Mouse (Mus musculus) R1 (cell line): ENCODE results near the gene Prpsap2.

Source experiments
- DNase-seq: peaks from one replicate; pipeline ENCODE4 v3.0.0-alpha.2; 2018; ENCODE audit warnings: low read depth, low spot score

Gene Prpsap2

GRCm38 (mm10) chr11:61715130-61715529 lies 46.8 kb downstream of the Prpsap2 start:
- DNase-seq: no peak

- peak; percentile 83 for DNase-seq
Observed at GRCm38 (mm10) chr11:61714346-61715117, 47.4 kb downstream of the Prpsap2 start.

- peak; percentile 32 for DNase-seq
Observed at GRCm38 (mm10) chr11:61713157-61713855, 48.6 kb downstream of the Prpsap2 start.

- peak; percentile 30 for DNase-seq
Observed at GRCm38 (mm10) chr11:61708928-61709327, 53.0 kb downstream of the Prpsap2 start.

- no peak for DNase-seq
Observed at GRCm38 (mm10) chr11:61706232-61706631, 55.7 kb downstream of the Prpsap2 start.

GRCm38 (mm10) chr11:61705581-61705980 lies 56.3 kb downstream of the Prpsap2 start:
- no peak for DNase-seq

- no peak for DNase-seq
Observed at GRCm38 (mm10) chr11:61702494-61702893, 59.4 kb downstream of the Prpsap2 start.

- no peak for DNase-seq
Observed at GRCm38 (mm10) chr11:61701696-61702095, 60.2 kb downstream of the Prpsap2 start.

- DNase-seq: no peak
Observed at GRCm38 (mm10) chr11:61699933-61700332, 62.0 kb downstream of the Prpsap2 start.

GRCm38 (mm10) chr11:61699460-61699859 lies 62.4 kb downstream of the Prpsap2 start:
- no peak for DNase-seq

GRCm38 (mm10) chr11:61698852-61699251 lies 63.0 kb downstream of the Prpsap2 start:
- DNase-seq: no peak

GRCm38 (mm10) chr11:61692996-61693395 lies 68.9 kb downstream of the Prpsap2 start:
- DNase-seq: no peak

GRCm38 (mm10) chr11:61687595-61687994 lies 74.3 kb downstream of the Prpsap2 start:
- DNase-seq: peak; percentile 26

GRCm38 (mm10) chr11:61686906-61687453 lies 74.9 kb downstream of the Prpsap2 start:
- DNase-seq: peak; percentile 9

- DNase-seq: no peak
Observed at GRCm38 (mm10) chr11:61686141-61686540, 75.7 kb downstream of the Prpsap2 start.

GRCm38 (mm10) chr11:61685119-61685725 lies 76.7 kb downstream of the Prpsap2 start:
- no peak for DNase-seq

GRCm38 (mm10) chr11:61683907-61684731 lies 77.8 kb downstream of the Prpsap2 start, which contains the start of gene Fam83g:
Gene Fam83g, plus strand, starts transcription at chr11:61684091.
- peak; percentile 78 for DNase-seq
